Mouse (Mus musculus): ENCODE measurements around the gene Rbfox3.

Gene Rbfox3

GRCm38 (mm10) chr11:118666172-118666571, 245.2 kb downstream of the Rbfox3 start:
- Histone ChIP-seq H3K27me3 (ENCODE audit: control insufficient read depth, insufficient read depth, low read length, poor library complexity, severe bottlenecking) (no peaks in the 10 kb centered on the region), H3K36me3 (ENCODE audit: control insufficient read depth, insufficient read depth, low read length, poor library complexity, severe bottlenecking) (no peaks in the 10 kb centered on the region)
- no peak for DNase-seq (ENCODE audit: low read depth, low spot score)

DNA sequence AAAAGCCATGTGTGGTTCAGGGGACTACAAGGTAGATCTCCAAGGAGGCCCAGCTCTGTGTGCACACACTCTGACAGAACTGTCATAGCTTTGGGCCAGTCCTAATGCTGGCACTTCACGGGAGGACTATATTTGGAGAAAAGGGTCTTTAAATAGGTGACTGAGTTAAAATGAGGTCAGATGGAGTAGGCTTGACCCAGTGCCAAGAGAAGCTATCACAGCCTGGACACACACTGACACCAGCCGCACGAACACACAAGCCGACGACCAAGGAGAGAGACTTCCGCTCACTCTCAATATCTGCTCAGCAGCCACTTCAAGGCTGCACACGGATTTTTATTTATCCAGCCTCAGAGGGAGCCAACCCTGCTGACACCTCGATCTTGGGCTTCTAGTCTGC, 248.1 kb downstream of the Rbfox3 start:
- H3K27me3 ChIP-seq (ENCODE audit: control insufficient read depth, insufficient read depth, low read length, poor library complexity, severe bottlenecking), result no peaks in the 10 kb centered on the region
- H3K36me3 ChIP-seq (ENCODE audit: control insufficient read depth, insufficient read depth, low read length, poor library complexity, severe bottlenecking), result no peaks in the 10 kb centered on the region
- DNase-seq (ENCODE audit: low read depth, low spot score), result no peak

- peak; percentile 56 for DNase-seq (ENCODE audit: low read depth, low spot score)
- H3K27me3 ChIP-seq (ENCODE audit: control insufficient read depth, insufficient read depth, low read length, poor library complexity, severe bottlenecking), result no peaks in the 10 kb centered on the region
- H3K36me3 ChIP-seq (ENCODE audit: control insufficient read depth, insufficient read depth, low read length, poor library complexity, severe bottlenecking), result no peaks in the 10 kb centered on the region
These were observed 252.1 kb downstream of the Rbfox3 start for GRCm38 (mm10) chr11:118659305-118659704.

DNA sequence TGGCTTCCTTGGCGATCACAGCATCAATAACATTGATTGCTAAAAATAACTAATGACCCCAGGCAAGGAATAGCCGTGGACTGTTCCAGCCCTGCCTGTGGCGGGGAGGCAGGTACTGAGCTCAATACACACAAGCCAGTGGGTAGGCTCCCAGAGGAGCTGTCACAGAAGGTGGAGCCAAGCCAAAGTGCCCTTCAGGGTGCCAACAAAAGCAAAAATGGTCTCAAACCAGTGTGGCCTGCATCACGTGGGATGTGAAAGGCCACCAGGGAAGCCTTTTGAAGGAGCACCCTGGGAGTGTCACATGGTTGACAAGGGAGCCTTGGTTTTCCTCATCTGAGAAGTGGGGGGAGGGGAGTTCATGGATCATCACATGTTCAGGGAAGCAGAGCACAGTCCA, 255.6 kb downstream of the Rbfox3 start:
- no peaks in the 10 kb centered on the region for H3K27me3 ChIP-seq (ENCODE audit: control insufficient read depth, insufficient read depth, low read length, poor library complexity, severe bottlenecking)
- no peak for DNase-seq (ENCODE audit: low read depth, low spot score)
- no peaks in the 10 kb centered on the region for H3K36me3 ChIP-seq (ENCODE audit: control insufficient read depth, insufficient read depth, low read length, poor library complexity, severe bottlenecking)

GRCm38 (mm10) chr11:118653521-118654318, 257.7 kb downstream of the Rbfox3 start:
- DNase-seq (ENCODE audit: low read depth, low spot score), result no peak
- Histone ChIP-seq H3K36me3 (ENCODE audit: control insufficient read depth, insufficient read depth, low read length, poor library complexity, severe bottlenecking) (no peaks in the 10 kb centered on the region), H3K27me3 (ENCODE audit: control insufficient read depth, insufficient read depth, low read length, poor library complexity, severe bottlenecking) (no peaks in the 10 kb centered on the region)

GRCm38 (mm10) chr11:118652401-118653240, 258.8 kb downstream of the Rbfox3 start:
- no peak for DNase-seq (ENCODE audit: low read depth, low spot score)
- H3K27me3 ChIP-seq (ENCODE audit: control insufficient read depth, insufficient read depth, low read length, poor library complexity, severe bottlenecking), result no peaks in the 10 kb centered on the region
- no peaks in the 10 kb centered on the region for H3K36me3 ChIP-seq (ENCODE audit: control insufficient read depth, insufficient read depth, low read length, poor library complexity, severe bottlenecking)

- no peaks in the 10 kb centered on the region for H3K36me3 ChIP-seq (ENCODE audit: control insufficient read depth, insufficient read depth, low read length, poor library complexity, severe bottlenecking)
- DNase-seq (ENCODE audit: low read depth, low spot score), result peak; percentile 14
- H3K27me3 ChIP-seq (ENCODE audit: control insufficient read depth, insufficient read depth, low read length, poor library complexity, severe bottlenecking), result no peaks in the 10 kb centered on the region
These were observed 263.0 kb downstream of the Rbfox3 start for GRCm38 (mm10) chr11:118648369-118648768.

DNA sequence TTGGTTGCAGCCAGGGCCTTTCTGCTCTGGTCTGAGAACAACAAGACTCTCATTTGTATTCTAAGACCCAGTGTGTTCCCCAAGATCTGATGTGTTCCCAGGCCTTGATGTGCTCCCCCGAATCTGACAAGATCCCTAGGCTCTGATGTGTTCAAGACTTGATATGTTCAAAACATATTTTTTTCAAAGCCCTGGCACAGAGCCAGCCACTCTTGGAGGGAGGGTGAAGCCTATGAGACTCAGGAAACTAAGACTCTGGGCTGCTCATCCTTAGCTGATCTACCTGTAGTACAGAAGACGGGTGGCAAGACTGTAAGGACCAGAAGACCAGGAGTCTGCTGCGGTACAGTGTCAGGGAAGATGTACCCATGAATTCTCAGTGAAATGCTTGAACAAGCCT, 264.5 kb downstream of the Rbfox3 start:
- H3K36me3 ChIP-seq (ENCODE audit: control insufficient read depth, insufficient read depth, low read length, poor library complexity, severe bottlenecking), result no peaks in the 10 kb centered on the region
- no peak for DNase-seq (ENCODE audit: low read depth, low spot score)
- no peaks in the 10 kb centered on the region for H3K27me3 ChIP-seq (ENCODE audit: control insufficient read depth, insufficient read depth, low read length, poor library complexity, severe bottlenecking)

GRCm38 (mm10) chr11:118645158-118645557, 266.2 kb downstream of the Rbfox3 start:
- Histone ChIP-seq H3K36me3 (ENCODE audit: control insufficient read depth, insufficient read depth, low read length, poor library complexity, severe bottlenecking) (no peaks in the 10 kb centered on the region), H3K27me3 (ENCODE audit: control insufficient read depth, insufficient read depth, low read length, poor library complexity, severe bottlenecking) (no peaks in the 10 kb centered on the region)
- no peak for DNase-seq (ENCODE audit: low read depth, low spot score)

- DNase-seq (ENCODE audit: low read depth, low spot score), result no peak
- no peaks in the 10 kb centered on the region for H3K36me3 ChIP-seq (ENCODE audit: control insufficient read depth, insufficient read depth, low read length, poor library complexity, severe bottlenecking)
- no peaks in the 10 kb centered on the region for H3K27me3 ChIP-seq (ENCODE audit: control insufficient read depth, insufficient read depth, low read length, poor library complexity, severe bottlenecking)
These were observed 270.7 kb downstream of the Rbfox3 start for GRCm38 (mm10) chr11:118640706-118641105.

DNA sequence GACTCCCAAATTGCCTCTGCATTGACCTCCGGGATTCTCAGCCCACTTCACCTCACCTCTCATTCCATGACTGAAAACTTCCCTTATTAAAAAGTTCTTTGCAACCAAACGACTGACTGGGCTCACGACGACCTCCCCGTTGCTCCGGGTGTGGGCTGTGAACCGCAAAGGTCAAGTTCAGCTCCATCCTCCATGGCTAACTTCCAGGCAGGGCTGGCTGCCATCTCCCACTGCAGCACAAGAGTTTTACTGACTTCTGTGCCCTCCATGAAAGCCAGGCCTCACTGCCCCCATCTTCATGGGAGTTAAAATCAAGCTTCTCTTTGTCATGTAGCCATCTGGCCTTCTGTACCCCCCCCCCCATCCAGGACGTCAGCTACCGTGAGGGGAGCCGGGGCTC, 273.7 kb downstream of the Rbfox3 start:
- no peaks in the 10 kb centered on the region for H3K36me3 ChIP-seq (ENCODE audit: control insufficient read depth, insufficient read depth, low read length, poor library complexity, severe bottlenecking)
- DNase-seq (ENCODE audit: low read depth, low spot score), result no peak
- H3K27me3 ChIP-seq (ENCODE audit: control insufficient read depth, insufficient read depth, low read length, poor library complexity, severe bottlenecking), result no peaks in the 10 kb centered on the region

DNA sequence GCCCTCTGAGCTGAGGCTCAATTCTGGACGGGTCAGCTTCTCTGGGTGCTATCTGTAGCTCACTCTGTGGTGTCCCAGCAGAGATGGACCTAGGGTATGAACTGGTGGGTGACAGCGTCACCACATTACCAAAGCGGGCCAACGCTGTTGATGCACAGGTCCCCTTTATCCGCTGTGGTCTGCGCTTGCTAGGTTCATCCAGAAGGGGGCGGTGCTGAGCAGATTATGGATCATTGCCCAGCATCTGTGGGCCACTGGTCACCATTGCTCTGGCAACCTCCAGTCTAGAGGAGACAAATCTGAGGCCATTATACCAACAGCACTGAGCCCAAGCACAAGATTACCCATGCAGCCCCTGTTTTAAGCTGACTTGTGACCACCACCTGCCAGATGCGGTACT, 276.8 kb downstream of the Rbfox3 start:
- peak; percentile 12 for DNase-seq (ENCODE audit: low read depth, low spot score)
- Histone ChIP-seq H3K27me3 (ENCODE audit: control insufficient read depth, insufficient read depth, low read length, poor library complexity, severe bottlenecking) (no peaks in the 10 kb centered on the region), H3K36me3 (ENCODE audit: control insufficient read depth, insufficient read depth, low read length, poor library complexity, severe bottlenecking) (no peaks in the 10 kb centered on the region)

DNA sequence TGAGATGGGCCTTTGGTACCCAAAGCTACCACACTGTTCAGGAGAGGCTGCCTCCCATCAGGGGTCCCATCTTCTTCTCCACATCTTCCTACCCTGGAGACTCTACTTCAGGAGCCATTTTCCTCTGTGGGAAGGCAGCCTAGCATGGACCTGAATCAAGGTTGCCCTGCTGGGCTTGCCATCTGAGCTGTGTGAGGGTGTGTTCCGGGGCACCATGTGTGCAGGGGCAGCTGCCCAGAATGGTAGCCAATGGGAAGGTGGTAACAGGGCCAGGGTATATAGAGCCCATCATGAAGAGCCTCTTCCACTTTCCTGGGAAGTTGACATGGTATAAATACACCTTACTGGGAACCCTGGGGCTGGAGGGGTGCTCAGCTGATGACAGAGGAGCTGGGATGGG, 281.7 kb downstream of the Rbfox3 start:
- no peaks in the 10 kb centered on the region for H3K27me3 ChIP-seq (ENCODE audit: control insufficient read depth, insufficient read depth, low read length, poor library complexity, severe bottlenecking)
- DNase-seq (ENCODE audit: low read depth, low spot score), result no peak

GRCm38 (mm10) chr11:118627541-118627940, 283.9 kb downstream of the Rbfox3 start:
- Histone ChIP-seq H3K36me3 (ENCODE audit: control insufficient read depth, insufficient read depth, low read length, poor library complexity, severe bottlenecking) (no peaks in the 10 kb centered on the region), H3K27me3 (ENCODE audit: control insufficient read depth, insufficient read depth, low read length, poor library complexity, severe bottlenecking) (no peaks in the 10 kb centered on the region)
- DNase-seq (ENCODE audit: low read depth, low spot score), result no peak

More for the DNA sequence above, 281.7 kb downstream of the Rbfox3 start:
- no peaks in the 10 kb centered on the region for H3K36me3 ChIP-seq (ENCODE audit: control insufficient read depth, insufficient read depth, low read length, poor library complexity, severe bottlenecking)

GRCm38 (mm10) chr11:118620869-118621268, 290.5 kb downstream of the Rbfox3 start:
- DNase-seq (ENCODE audit: low read depth, low spot score), result no peak
- no peaks in the 10 kb centered on the region for H3K27me3 ChIP-seq (ENCODE audit: control insufficient read depth, insufficient read depth, low read length, poor library complexity, severe bottlenecking)
- no peaks in the 10 kb centered on the region for H3K36me3 ChIP-seq (ENCODE audit: control insufficient read depth, insufficient read depth, low read length, poor library complexity, severe bottlenecking)

Measured in splenic B cell, adult 2 months (primary cell).